ENCODE assay signal across 15 mouse cellular contexts in genomic region chr4:97991395-97991794, GRCm38 (mm10).
"Had no signal": no experiment of that assay in that cellular context is flagged by ENCODE, and none has a peak within 500 bp of the region (broad histone marks: within the 10 kb centered on the region; RNA-seq: fewer than 3 reads in every experiment).

No protein-coding gene starts in this region.

- H3K4me3 ChIP-seq: layer of hippocampus, adult 2 months; limb, embryonic 12.5 days; liver, embryonic 13.5 days; lung, embryonic 15.5 days; neural tube, embryonic 12.5 days; stomach, embryonic 15.5 days had no signal

- H3K27ac ChIP-seq: limb, embryonic 12.5 days; liver, embryonic 13.5 days; lung, embryonic 15.5 days; neural tube, embryonic 12.5 days had no signal

- H3K27me3 ChIP-seq: limb, embryonic 12.5 days; liver, embryonic 13.5 days; lung, embryonic 15.5 days; neural tube, embryonic 12.5 days; stomach, embryonic 15.5 days had no signal

- DNase-seq: kidney, postnatal 10 days; kidney, postnatal 4 days; liver; liver, embryonic 13.5 days; liver, postnatal 0 days; lung, postnatal 36 days; midbrain, embryonic 14.5 days; right cerebral cortex, postnatal 14 days; thymus, adult 2 months; thymus, postnatal 25 days had no signal

- H3K9me3 ChIP-seq: limb, embryonic 12.5 days; liver, embryonic 13.5 days; lung, embryonic 15.5 days; neural tube, embryonic 12.5 days; stomach, embryonic 15.5 days had no signal

- H3K36me3 ChIP-seq: limb, embryonic 12.5 days; liver, embryonic 13.5 days; lung, embryonic 15.5 days; stomach, embryonic 15.5 days had no signal

- H3K4me2 ChIP-seq: limb, embryonic 12.5 days; liver, embryonic 13.5 days; lung, embryonic 15.5 days; neural tube, embryonic 12.5 days; stomach, embryonic 15.5 days had no signal

- H3K9ac ChIP-seq: limb, embryonic 12.5 days; liver, embryonic 13.5 days; liver, postnatal 0 days; lung, embryonic 15.5 days; neural tube, embryonic 12.5 days; stomach, embryonic 15.5 days had no signal
